Mouse (Mus musculus): Measurements from ENCODE around the gene Zfhx3. TPM values are rescaled to one million over a fixed set of nuclear protein-coding genes. Genes with fewer than 3 reads are reported as not detected.
A peak's percentile ranks its signal among the peaks of the same experiment; 100 is the strongest.

The Zfhx3 gene
- polyA plus RNA-seq, 1 experiment from 2014 or later = 14.4 TPM

DNA sequence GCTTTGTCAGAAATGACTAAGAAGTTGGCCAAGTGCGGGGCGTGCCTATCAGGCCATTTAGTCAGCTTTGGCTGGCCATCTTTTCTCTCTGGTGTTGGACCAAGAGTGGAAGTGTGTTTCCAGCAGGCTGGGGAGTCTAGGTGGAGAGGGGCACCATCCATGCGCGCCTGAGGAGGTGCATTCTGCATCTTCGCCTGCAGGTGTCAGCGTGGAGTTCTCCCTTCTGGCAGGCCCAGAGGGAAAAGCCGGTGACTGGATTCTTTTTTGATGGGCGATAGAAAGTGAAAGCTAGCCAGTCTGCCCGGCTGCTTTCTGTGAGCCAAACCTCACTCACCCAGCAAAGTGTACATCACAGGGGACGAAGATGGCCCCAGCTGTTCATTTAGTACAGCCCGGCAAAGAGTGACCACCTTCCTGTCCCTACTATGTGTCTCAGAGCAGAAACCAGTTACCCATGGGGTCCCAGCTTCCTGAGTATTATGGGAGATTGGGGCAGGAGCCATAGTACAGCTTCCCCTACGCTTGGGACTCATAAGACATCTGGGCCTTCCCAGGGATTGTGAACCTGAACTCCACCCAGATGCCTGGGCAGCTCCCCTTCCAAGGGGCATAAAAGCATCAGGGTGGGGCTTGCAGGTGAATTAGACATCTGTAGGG is 944.3 kb downstream of the Zfhx3 start:
- Histone ChIP-seq H3K36me3 (peaks cover 15% of the 10 kb centered on the region), H3K9me3 (replicated peaks) (no peaks in the 10 kb centered on the region), H3K4me3 (peak overlapping the region; percentile 12; the same call in 1 of the 2 replicates), H3K27ac (replicated peaks) (peak overlapping the region; percentile 65), H3K4me1 (peaks cover 80% of the 10 kb centered on the region), H3K27me3 (ENCODE audit: low read depth, poor library complexity, severe bottlenecking) (peaks cover 12% of the 10 kb centered on the region; the same call in 1 of the 2 replicates)
- DNase-seq (ENCODE audit: low spot score) = peak; percentile 78
- 23% methylated on average over 12 of the region's 12 CpGs for WGBS

GRCm38 (mm10) chr8:108887256-108887615 is 944.8 kb downstream of the Zfhx3 start:
- H3K27ac ChIP-seq (replicated peaks) = peak overlapping the region; percentile 65
- peaks cover 12% of the 10 kb centered on the region for H3K36me3 ChIP-seq
- WGBS = 75% methylated on average over 14 of the region's 14 CpGs
- no peak for DNase-seq (ENCODE audit: low spot score)
- peak overlapping the region; percentile 12; the same call in 1 of the 2 replicates for H3K4me3 ChIP-seq
- H3K27me3 ChIP-seq (ENCODE audit: low read depth, poor library complexity, severe bottlenecking) = peaks cover 12% of the 10 kb centered on the region; the same call in 1 of the 2 replicates
- no peaks in the 10 kb centered on the region for H3K9me3 ChIP-seq (replicated peaks)
- peaks cover 75% of the 10 kb centered on the region for H3K4me1 ChIP-seq

GRCm38 (mm10) chr8:108887890-108888289 is 945.4 kb downstream of the Zfhx3 start:
- no peaks in the 10 kb centered on the region for H3K9me3 ChIP-seq (replicated peaks)
- 87% methylated on average over 8 of the region's 8 CpGs for WGBS
- peaks cover 12% of the 10 kb centered on the region; the same call in 1 of the 2 replicates for H3K27me3 ChIP-seq (ENCODE audit: low read depth, poor library complexity, severe bottlenecking)
- no peak overlapping the region for H3K27ac ChIP-seq (replicated peaks)
- no peak for DNase-seq (ENCODE audit: low spot score)
- H3K4me3 ChIP-seq = no peak overlapping the region
- peaks cover 13% of the 10 kb centered on the region for H3K36me3 ChIP-seq
- H3K4me1 ChIP-seq = peaks cover 68% of the 10 kb centered on the region

DNA sequence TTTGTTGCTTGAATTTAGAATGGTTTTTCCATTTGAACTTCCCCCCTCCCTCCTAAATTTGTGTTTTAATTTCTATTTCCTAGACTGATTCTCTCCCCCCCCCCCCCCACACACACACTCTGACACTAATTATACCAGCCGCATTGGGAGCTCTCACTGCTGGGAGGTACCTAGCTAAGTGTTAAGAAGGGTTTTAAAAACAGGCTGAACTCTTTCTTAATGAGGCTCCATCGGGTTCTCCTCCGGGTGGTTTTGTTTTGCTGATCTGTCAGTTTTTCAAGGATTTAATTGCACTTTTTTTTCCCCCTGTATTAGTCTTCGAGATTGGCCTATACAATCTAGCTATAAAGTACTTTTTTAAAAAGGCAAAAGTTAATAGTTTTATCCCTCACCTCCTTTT is 946.5 kb downstream of the Zfhx3 start:
- Histone ChIP-seq H3K4me1 (peaks cover 62% of the 10 kb centered on the region), H3K27me3 (ENCODE audit: low read depth, poor library complexity, severe bottlenecking) (peaks cover 12% of the 10 kb centered on the region; the same call in 1 of the 2 replicates), H3K27ac (replicated peaks) (0 out of 2 replicates have a peak overlapping the region, but pooled peaks have one; percentile 55), H3K36me3 (peaks cover 10% of the 10 kb centered on the region), H3K4me3 (no peak overlapping the region), H3K9me3 (replicated peaks) (no peaks in the 10 kb centered on the region)
- 37% methylated on average over 4 of the region's 4 CpGs for WGBS
- no peak for DNase-seq (ENCODE audit: low spot score)

GRCm38 (mm10) chr8:108889406-108889805 is 947.0 kb downstream of the Zfhx3 start:
- peaks cover 12% of the 10 kb centered on the region; the same call in 1 of the 2 replicates for H3K27me3 ChIP-seq (ENCODE audit: low read depth, poor library complexity, severe bottlenecking)
- H3K4me3 ChIP-seq = no peak overlapping the region
- H3K27ac ChIP-seq (replicated peaks) = peak overlapping the region; percentile 55

DNA sequence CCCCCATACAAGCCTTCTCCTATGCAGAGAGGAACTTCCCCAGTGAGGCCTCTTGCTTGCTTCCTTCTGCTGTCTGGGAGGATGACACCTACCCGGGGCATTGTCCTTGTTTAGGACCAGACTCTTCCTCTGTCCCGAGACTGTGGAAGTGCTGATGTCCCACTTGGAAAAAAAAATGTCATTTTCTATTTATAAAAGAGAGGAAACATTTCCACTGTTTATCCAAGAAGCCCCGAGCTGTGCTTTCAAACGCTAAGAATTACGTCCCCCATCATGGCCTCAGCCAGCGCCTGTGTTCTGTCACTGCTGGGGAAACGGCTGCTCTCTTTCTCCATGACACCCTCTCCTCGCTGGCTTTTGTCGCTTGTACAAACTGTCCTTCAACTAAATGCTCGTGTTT is 951.8 kb downstream of the Zfhx3 start:
- Histone ChIP-seq H3K27ac (replicated peaks) (no peak overlapping the region), H3K4me1 (peaks cover 66% of the 10 kb centered on the region), H3K4me3 (no peak overlapping the region), H3K9me3 (replicated peaks) (no peaks in the 10 kb centered on the region), H3K27me3 (ENCODE audit: low read depth, poor library complexity, severe bottlenecking) (peaks cover 18% of the 10 kb centered on the region; the same call in 1 of the 2 replicates), H3K36me3 (peaks cover 15% of the 10 kb centered on the region)
- 82% methylated on average over 10 of the region's 10 CpGs for WGBS
- no peak for DNase-seq (ENCODE audit: low spot score)

More at GRCm38 (mm10) chr8:108889406-108889805, 947.0 kb downstream of the Zfhx3 start:
- Histone ChIP-seq H3K36me3 (peaks cover 8% of the 10 kb centered on the region), H3K4me1 (peaks cover 66% of the 10 kb centered on the region), H3K9me3 (replicated peaks) (no peaks in the 10 kb centered on the region)
- 39% methylated on average over 5 of the region's 5 CpGs for WGBS
- no peak for DNase-seq (ENCODE audit: low spot score)

DNA sequence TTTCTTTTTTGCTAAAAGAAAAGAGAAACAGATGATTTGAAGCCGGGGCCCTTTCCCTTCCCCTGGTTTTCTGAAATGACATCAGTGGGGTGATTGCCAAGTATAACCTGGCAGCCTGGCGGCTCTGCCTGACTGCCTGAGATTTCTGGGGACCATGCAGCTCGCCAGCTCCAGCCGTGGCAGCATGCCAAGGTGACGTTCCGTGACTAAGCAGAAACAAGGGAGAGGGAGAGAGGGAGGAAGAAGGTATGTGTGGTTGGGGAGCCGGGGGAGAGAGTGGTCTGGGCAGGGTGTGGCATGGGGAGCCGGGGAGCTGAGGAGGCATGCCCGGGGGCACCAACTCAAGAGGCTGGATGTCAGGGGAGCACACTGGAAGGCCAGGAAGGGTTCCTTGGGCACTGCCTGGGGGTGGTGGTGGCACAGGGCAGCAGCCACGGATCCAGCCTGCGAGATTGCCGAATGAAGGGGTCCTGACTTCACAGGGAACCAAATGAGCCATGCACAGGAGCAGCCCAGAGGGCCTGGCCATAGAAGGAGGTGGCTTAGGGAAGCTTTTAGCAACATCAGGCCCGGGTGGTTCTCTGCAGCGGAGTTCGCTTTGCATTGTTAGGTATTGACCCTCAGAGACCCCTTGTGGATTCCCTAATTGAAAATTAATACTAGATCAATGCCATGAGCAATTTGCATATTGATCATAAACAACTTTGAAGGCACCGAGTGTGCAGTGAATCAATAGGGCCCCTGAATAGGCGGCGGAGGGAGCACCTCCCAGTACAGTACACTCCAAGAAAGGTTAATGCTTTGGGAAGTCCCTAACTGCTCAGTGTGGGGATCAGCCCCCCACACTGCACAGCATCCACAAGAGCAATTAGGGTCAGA is 954.3 kb downstream of the Zfhx3 start:
- no peak for DNase-seq (ENCODE audit: low spot score)
- 51% methylated on average over 18 of the region's 18 CpGs for WGBS
- H3K4me1 ChIP-seq = peaks cover 77% of the 10 kb centered on the region
- no peak overlapping the region for H3K4me3 ChIP-seq
- H3K27me3 ChIP-seq (ENCODE audit: low read depth, poor library complexity, severe bottlenecking) = peaks cover 23% of the 10 kb centered on the region; the same call in 1 of the 2 replicates
- peak overlapping the region; percentile 69 for H3K27ac ChIP-seq (replicated peaks)
- peaks cover 18% of the 10 kb centered on the region for H3K36me3 ChIP-seq
- H3K9me3 ChIP-seq (replicated peaks) = no peaks in the 10 kb centered on the region

DNA sequence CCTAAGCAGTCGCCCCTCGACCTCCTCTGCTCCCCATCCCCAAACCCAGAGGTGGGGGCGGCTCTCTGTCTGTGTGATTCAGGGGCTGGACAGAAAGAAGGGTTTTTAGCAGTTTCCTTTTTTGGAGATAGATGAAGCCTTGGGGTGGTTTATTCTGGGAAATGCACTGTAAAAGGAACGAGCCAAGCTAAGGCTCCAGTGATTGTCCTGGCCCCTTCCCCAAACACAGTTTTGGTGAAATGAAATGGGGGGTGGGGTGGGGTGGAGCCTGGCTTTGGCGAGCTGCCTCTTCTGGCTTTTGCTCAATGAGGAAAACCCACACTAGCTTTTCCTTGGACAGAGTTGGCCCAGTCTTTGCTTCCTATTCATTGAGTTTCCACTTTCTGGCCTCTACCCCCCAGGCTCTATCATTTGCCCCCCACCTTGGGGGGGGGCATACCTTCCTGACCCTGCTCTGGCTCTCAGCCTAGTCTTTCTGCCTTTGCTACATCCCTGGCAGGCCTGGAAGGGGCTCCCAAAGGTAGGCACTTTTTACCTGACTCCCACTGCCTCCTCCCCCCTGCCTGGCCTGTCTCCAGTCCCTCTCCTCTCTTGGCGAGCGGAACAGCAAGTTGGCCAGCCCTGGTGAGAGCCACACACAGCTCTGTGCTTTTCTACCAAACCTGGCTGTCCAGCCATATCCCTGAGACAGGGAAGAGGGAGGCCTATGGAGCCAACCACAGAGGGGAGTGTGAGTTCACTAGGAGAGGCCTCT is 955.1 kb downstream of the Zfhx3 start:
- WGBS = 54% methylated on average over 7 of the region's 7 CpGs
- H3K4me3 ChIP-seq = no peak overlapping the region
- peak overlapping the region; percentile 7; the same call in 1 of the 2 replicates for H3K27ac ChIP-seq (replicated peaks)
- H3K4me1 ChIP-seq = peaks cover 85% of the 10 kb centered on the region
- H3K36me3 ChIP-seq = peaks cover 18% of the 10 kb centered on the region
- no peaks in the 10 kb centered on the region for H3K9me3 ChIP-seq (replicated peaks)
- no peak for DNase-seq (ENCODE audit: low spot score)
- H3K27me3 ChIP-seq (ENCODE audit: low read depth, poor library complexity, severe bottlenecking) = peaks cover 30% of the 10 kb centered on the region; the same call in 1 of the 2 replicates

GRCm38 (mm10) chr8:108899251-108899771 is 956.9 kb downstream of the Zfhx3 start:
- Histone ChIP-seq H3K27ac (replicated peaks) (peak overlapping the region; percentile 81), H3K9me3 (replicated peaks) (no peaks in the 10 kb centered on the region), H3K36me3 (peaks cover 12% of the 10 kb centered on the region; the same call in 1 of the 2 replicates), H3K4me1 (peaks cover 99% of the 10 kb centered on the region), H3K27me3 (ENCODE audit: low read depth, poor library complexity, severe bottlenecking) (peaks cover 39% of the 10 kb centered on the region; the same call in 1 of the 2 replicates), H3K4me3 (no peak overlapping the region)
- 81% methylated on average over 14 of the region's 14 CpGs for WGBS
- no peak for DNase-seq (ENCODE audit: low spot score)

- Histone ChIP-seq H3K27me3 (ENCODE audit: low read depth, poor library complexity, severe bottlenecking) (peaks cover 39% of the 10 kb centered on the region; the same call in 1 of the 2 replicates), H3K4me1 (peaks cover 99% of the 10 kb centered on the region), H3K36me3 (peaks cover 12% of the 10 kb centered on the region; the same call in 1 of the 2 replicates), H3K27ac (replicated peaks) (peak overlapping the region; percentile 81), H3K9me3 (replicated peaks) (no peaks in the 10 kb centered on the region), H3K4me3 (0 out of 2 replicates have a peak overlapping the region, but pooled peaks have one; percentile 4)
- 26% methylated on average over 10 of the region's 10 CpGs for WGBS
- DNase-seq (ENCODE audit: low spot score) = peak; percentile 65
These were observed 958.1 kb downstream of the Zfhx3 start for GRCm38 (mm10) chr8:108900541-108900940.

- H3K36me3 ChIP-seq = peaks cover 12% of the 10 kb centered on the region; the same call in 1 of the 2 replicates
- H3K27ac ChIP-seq (replicated peaks) = peak overlapping the region; percentile 81
- no peaks in the 10 kb centered on the region for H3K9me3 ChIP-seq (replicated peaks)
- no peak for DNase-seq (ENCODE audit: low spot score)
- H3K4me3 ChIP-seq = no peak overlapping the region
- peaks cover 39% of the 10 kb centered on the region; the same call in 1 of the 2 replicates for H3K27me3 ChIP-seq (ENCODE audit: low read depth, poor library complexity, severe bottlenecking)
- WGBS = 69% methylated on average over 14 of the region's 14 CpGs
- H3K4me1 ChIP-seq = peaks cover 99% of the 10 kb centered on the region
These were observed 958.8 kb downstream of the Zfhx3 start for GRCm38 (mm10) chr8:108901208-108901607.
